Mouse (Mus musculus) liver, embryonic 14.5 days (tissue): ENCODE measurements around the gene Nexn. TPM values are rescaled to one million over a fixed set of nuclear protein-coding genes. Genes with fewer than 3 reads are reported as not detected.

ENCODE experiments used
- ATAC-seq: fragments of 200-750 bp; cut with Nextera tagmentation; 2 replicates; pipeline ENCODE4 v1.8.0; 2017; ENCODE audit warnings: moderate number of reproducible peaks, mild to moderate bottlenecking, moderate library complexity; ENCODE audit not compliant: insufficient read depth
- DNase-seq, 3 experiments: peaks; one replicate each; pipeline ENCODE4 v3.0.0-alpha.2; 2012 to 2013; ENCODE audit warnings: low read depth in 3 of 3, low spot score in 3 of 3
- H3K27ac ChIP-seq: fragments of 300-500 bp; sonication (generic); 2 replicates; pipeline ENCODE4 v1.5.1; 2014; ENCODE audit warnings: moderate library complexity, mild to moderate bottlenecking, control low read depth, inconsistent platforms
- H3K27me3 ChIP-seq: fragments of 300-500 bp; sonication (generic); 2 replicates; pipeline ENCODE4 v1.6.1; 2014; ENCODE audit warnings: mild to moderate bottlenecking, low read length, moderate library complexity; ENCODE audit not compliant: control insufficient read depth, insufficient read depth
- H3K36me3 ChIP-seq: fragments of 300-500 bp; sonication (generic); replicated peaks from 2 replicates; pipeline ENCODE4 v1.6.1; 2014; ENCODE audit warnings: low read depth; ENCODE audit not compliant: control insufficient read depth, insufficient read depth
- H3K4me1 ChIP-seq, 2 experiments: fragments of 200-500 bp in 1 of 2; fragments of 300-500 bp in 1 of 2; sonication (generic) in 1 of 2; replicated peaks; 2 replicates each; pipeline ENCODE4 v1.6.1; 2012 to 2014; ENCODE audit warnings: antibody characterized with exemption in 1 of 2, inconsistent platforms in 1 of 2, low read length in 1 of 2; ENCODE audit not compliant: control insufficient read depth in 2 of 2, insufficient read depth in 2 of 2
- H3K4me2 ChIP-seq: fragments of 300-500 bp; sonication (generic); 2 replicates; pipeline ENCODE4 v1.6.1; 2014; ENCODE audit warnings: low read depth, mild to moderate bottlenecking, control low read depth, moderate library complexity
- H3K4me3 ChIP-seq, 2 experiments: fragments of 200-500 bp in 1 of 2; fragments of 300-500 bp in 1 of 2; sonication (generic) in 1 of 2; 2 replicates each; pipeline ENCODE4 v1.5.1; 2012 to 2014; ENCODE audit warnings: low read depth in 2 of 2, low read length in 2 of 2, mild to moderate bottlenecking in 2 of 2, control low read depth in 1 of 2, inconsistent platforms in 1 of 2, moderate library complexity in 1 of 2; ENCODE audit not compliant: insufficient read depth in 1 of 2
- H3K9ac ChIP-seq: fragments of 300-500 bp; sonication (generic); replicated peaks from 2 replicates; pipeline ENCODE4 v1.6.1; 2014; ENCODE audit warnings: mild to moderate bottlenecking, control low read depth, moderate library complexity
- H3K9me3 ChIP-seq: fragments of 300-500 bp; sonication (generic); 2 replicates; pipeline ENCODE4 v1.6.1; 2016; ENCODE audit warnings: low read length, mixed read lengths; ENCODE audit not compliant: control insufficient read depth
- CTCF ChIP-seq: IDR thresholded peaks from 2 replicates; pipeline ENCODE4 v1.5.1; 2016; ENCODE audit warnings: antibody characterized with exemption, low read depth, control low read depth
- EP300 ChIP-seq: IDR thresholded peaks from 2 replicates; pipeline ENCODE4 v1.6.1; 2016; ENCODE audit warnings: antibody characterized with exemption, low read depth
- WGBS: fragments of 180-500 bp; shearing (Covaris S2); extraction: QIAGEN DNeasy Blood & Tissue Kit; methylation state at CpG from one replicate; pipeline ENCODE4 v1.1.7; 2014; ENCODE audit not compliant: insufficient replicate concordance; 5-methylcytosine and 5-hydroxymethylcytosine counted together
- polyA plus RNA-seq, 2 experiments: library from polyadenylated mRNA; depleted of rRNA in 1 of 2; stranded (reverse) in 1 of 2; unstranded in 1 of 2; fragments of >200 nt; fragmentation: Nextera tagmentation in 1 of 2; extraction: Ambion mirVana in 1 of 2; gene quantifications; 2 replicates each; pipeline versions ENCODE4 v1.2.1 to v1.2.3; 2012 to 2014

Gene Nexn
- polyA plus RNA-seq, 2 experiments: 0.25 to 0.69 TPM

DNA sequence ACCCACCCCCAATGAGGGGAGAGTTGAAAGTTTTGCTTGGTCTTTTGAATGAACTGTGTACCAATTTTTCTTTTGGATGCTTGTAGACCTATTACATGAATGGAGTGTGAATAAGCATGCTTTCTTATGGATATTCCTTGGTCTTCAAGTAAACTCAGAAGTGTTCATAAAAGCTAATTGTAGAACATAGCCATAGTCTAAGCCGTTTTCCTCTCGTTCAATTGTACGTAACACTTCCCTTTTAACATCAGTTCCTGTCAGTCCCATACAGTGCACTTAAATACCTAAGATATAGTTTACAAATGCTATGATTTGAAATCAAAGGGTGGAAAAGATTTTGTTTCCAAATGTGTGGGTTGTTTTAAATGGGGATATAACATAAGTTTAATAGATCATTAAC, 52.7 kb downstream of the Nexn start:
- ATAC-seq (no peak), DNase-seq (no peak)
- no peaks in the 10 kb centered on the region for H3K27me3 ChIP-seq
- peaks cover 35% of the 10 kb centered on the region for H3K36me3 ChIP-seq
- H3K4me3 ChIP-seq: peak overlapping the region in 1 of 2 experiments; percentile 97; a peak in 2 of 4 replicates
- TF ChIP-seq CTCF (no peak), EP300 (no peak)
- no peaks in the 10 kb centered on the region for H3K9me3 ChIP-seq
- no peak overlapping the region; the same call in 1 of the 2 replicates for H3K9ac ChIP-seq
- H3K4me1 ChIP-seq: peaks cover 16 to 17% of the 10 kb centered on the region in 2 experiments
- 41% methylated on average over 3 of the region's 3 CpGs for WGBS
- H3K4me2 ChIP-seq: peak overlapping the region; percentile 82
- H3K27ac ChIP-seq: no peak overlapping the region

- Histone ChIP-seq H3K36me3 (peaks cover 19% of the 10 kb centered on the region), H3K27me3 (no peaks in the 10 kb centered on the region), H3K9me3 (no peaks in the 10 kb centered on the region), H3K4me1 (peaks cover 17 to 20% of the 10 kb centered on the region in 2 experiments), H3K4me2 (peak overlapping the region; percentile 82), H3K4me3 (peak overlapping the region; percentile 84 to 97), H3K27ac (peak overlapping the region; percentile 12), H3K9ac (peak overlapping the region; percentile 90)
- under 1% methylated on average over 7 of the region's 7 CpGs for WGBS
- no peak for TF ChIP-seq CTCF
- TF ChIP-seq EP300: no peak
- no peak for ATAC-seq
- DNase-seq: peak in 1 of 3 experiments; percentile 26
Observed at GRCm38 (mm10) chr3:152211731-152212279, 54.3 kb downstream of the Nexn start.

DNA sequence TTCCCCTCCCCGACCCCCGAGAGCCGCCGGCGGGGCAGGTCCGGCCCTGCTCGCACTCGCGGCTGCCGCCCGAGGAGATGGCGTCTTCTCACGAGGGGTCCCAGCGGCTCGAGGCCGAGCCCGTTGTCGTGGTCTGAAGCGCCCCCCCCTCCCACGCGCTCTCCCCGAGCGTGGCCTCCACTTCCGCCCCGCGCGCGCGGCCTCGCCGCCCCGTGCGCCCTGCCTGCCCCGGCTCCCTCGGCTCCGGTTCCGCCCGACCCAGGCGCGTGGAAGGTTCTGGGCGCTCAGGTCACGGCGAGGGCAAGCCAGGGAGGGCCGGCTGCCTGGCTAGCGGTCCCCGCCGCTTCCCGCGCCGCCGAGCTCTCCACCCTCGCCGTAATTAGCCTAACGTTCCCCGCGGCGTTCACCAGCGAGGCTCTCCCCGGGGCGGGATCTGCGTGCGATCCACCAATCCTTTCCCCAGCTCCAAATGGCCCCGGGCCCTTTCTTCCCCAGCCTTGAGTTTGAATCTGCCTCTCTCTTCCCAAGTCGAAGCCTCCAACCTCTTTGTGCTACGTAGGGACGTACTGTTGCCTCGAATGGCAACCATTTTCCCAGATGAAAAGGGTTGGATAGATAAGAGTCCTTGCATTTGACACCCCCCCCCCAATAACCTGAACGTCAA, 55.3 kb downstream of the Nexn start:
- peak overlapping the region; percentile 90 for H3K9ac ChIP-seq
- no peaks in the 10 kb centered on the region for H3K9me3 ChIP-seq
- peak; percentile 49 for ATAC-seq
- peaks cover 11% of the 10 kb centered on the region for H3K36me3 ChIP-seq
- H3K27ac ChIP-seq: peak overlapping the region; percentile 88
- peak in 1 of 3 experiments; percentile 44 for DNase-seq
- H3K4me2 ChIP-seq: peak overlapping the region; percentile 82
- peaks cover 17 to 20% of the 10 kb centered on the region in 2 experiments for H3K4me1 ChIP-seq
- no peak for TF ChIP-seq EP300
- TF ChIP-seq CTCF: no peak
- under 1% methylated on average over 62 of the region's 68 CpGs for WGBS
- no peaks in the 10 kb centered on the region for H3K27me3 ChIP-seq
- peak overlapping the region; percentile 84 to 97 for H3K4me3 ChIP-seq

DNA sequence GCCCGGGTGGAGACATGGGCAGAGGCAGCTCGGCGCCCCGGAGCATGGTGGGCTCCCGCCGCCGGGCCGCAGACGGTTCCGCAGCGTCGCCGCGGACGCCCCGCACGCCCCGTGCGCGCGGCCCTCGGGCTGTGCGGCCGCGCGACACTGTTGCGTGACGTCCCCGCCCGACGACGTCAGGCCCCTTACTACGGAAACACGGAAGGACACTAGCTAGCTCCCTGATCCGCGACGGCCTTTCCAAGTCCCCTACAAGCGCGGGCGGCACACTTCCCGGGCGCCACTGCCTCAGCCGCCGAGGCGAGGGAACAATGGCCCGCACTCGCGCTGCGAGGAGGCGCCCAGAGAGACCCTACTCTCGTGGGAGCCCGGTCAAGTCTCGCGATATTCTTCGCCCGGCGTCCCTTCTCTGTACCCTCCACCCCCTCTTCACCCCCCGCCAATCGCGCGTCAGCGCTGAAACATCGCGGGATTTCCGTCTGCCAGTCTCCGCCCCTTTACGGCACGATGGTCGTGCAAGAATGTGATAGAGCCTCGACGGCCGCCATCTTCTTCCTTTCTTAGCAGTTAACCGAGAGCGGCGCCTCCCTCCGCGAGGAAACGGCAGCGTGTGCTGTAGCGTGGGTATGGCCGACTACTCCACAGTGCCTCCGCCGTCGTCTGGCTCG, 56.0 kb downstream of the Nexn start, which contains the start of the genes Dnajb4 and Fubp1:
Dnajb4 (minus strand) TSS at position 336 of the 668 bp plus-strand sequence.
Fubp1 (plus strand) TSS at position 456 of the 668 bp plus-strand sequence.
- DNase-seq (peak; percentile 98 to 99 (median 98)), ATAC-seq (peak; percentile 94)
- Histone ChIP-seq H3K27ac (peak within 1 kb of the TSS; percentile 92), H3K27me3 (no peaks in the 10 kb centered on the region), H3K4me1 (peaks cover 17 to 20% of the 10 kb centered on the region in 2 experiments), H3K4me3 (peak within 1 kb of the TSS; percentile 84 to 97), H3K4me2 (peak within 1 kb of the TSS; percentile 92), H3K36me3 (peaks cover 6% of the 10 kb centered on the region), H3K9ac (peak within 1 kb of the TSS; percentile 90), H3K9me3 (no peaks in the 10 kb centered on the region)
- TF ChIP-seq CTCF (no peak; the same call in 1 of the 2 replicates), EP300 (peak; percentile 94)
- under 1% methylated on average over 81 of the region's 85 CpGs for WGBS
